Mouse (Mus musculus) common myeloid progenitor, adult 5-6 weeks (primary cell): ENCODE measurements around the gene Itgb1bp1. TPM values are rescaled to one million over a fixed set of nuclear protein-coding genes. Genes with fewer than 3 reads are reported as not detected.

Source experiments
- ATAC-seq: replicated peaks from 2 replicates; pipeline ENCODE4 v1.8.0; 2016; ENCODE audit warnings: low read depth, mild to moderate bottlenecking, moderate TSS enrichment, inconsistent platforms; ENCODE audit not compliant: poor library complexity, severe bottlenecking
- total RNA-seq: library from RNA; stranded (forward); fragments of 200-1000, 187-1606 nt; gene quantifications from 2 replicates; pipeline ENCODE4 v1.2.3, GENCODE M21; 2017

The Itgb1bp1 gene
- total RNA-seq, 1 experiment from 2014 or later, result 14.8 TPM

DNA sequence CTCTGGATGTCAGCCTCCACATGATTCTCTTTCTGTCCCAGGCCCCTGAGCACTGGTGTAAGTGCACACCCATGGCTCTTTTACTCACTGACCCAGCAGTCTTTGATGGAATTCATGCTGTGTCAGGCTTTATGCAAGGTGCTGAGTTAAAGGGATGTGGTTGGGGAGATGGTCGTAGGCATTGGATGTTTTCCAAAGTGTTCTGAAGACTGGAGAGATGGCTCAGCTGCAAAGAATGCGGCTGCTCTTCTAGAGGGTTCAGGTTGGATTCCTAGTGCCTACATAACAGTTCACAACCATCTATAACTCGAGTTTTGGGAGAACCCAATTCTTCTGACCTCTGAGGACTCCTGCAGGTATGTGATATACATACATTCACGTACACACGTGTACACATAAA, 78.7 kb downstream of the Itgb1bp1 start:
- ATAC-seq, result no peak

DNA sequence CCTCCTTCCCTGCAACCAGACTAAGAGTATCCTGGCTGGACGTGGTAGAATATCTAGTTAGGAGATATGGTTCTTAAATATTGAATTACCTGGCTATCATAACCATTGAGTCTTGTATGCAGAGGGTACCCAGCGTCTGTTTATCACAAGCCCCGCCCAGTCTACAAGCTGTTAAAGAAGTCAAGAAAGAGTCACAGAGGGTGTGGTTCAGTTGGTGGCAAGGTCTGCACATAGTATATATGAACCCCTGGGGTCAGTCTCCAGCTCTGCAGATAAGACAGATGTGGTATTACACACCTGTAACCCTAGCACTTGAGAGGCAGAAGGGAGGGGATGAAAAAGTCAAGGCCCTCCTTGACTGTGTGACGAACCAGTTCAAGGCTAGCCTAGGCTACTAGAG, 80.3 kb downstream of the Itgb1bp1 start:
- ATAC-seq, result no peak

GRCm38 (mm10) chr12:21204701-21205312, 81.3 kb downstream of the Itgb1bp1 start:
- ATAC-seq, result peak; percentile 11; the same call in 1 of the 2 replicates

DNA sequence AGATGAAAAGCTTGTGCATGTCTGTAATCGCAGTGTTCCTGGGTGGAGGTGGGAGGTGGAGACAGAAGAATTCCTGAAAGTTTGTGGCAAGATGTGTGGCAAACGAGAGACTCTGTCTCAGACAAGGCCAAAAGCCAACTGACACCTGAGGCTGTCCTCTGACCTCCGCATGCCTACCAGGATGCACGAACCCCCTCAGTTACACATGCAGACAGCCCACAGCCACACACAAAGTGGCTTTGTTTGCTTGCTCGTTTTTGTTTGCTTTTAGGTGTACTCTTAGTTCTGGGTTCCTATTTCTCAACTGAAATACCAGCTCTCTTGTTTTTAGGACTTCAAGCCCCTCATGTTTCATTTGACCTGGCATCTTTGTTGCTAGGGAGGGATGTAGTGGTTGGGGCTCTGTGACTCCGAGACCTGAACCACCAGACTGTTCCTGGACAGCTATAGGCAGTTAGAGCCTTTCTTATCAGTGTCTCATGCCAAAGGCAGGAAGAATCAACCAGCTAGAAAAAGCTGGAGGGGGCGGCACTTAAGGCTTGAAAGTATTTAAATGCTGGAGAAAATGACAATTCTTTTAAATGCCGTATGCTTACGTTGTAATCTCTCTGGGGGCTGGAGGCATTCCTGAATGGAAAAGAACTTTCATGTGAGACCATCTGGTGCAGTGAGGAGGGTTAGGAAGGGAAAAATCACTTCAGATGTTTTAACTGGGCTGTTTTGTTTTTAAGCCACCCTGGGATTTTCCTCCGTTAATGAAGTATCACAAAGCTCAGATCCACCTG, 84.4 kb downstream of the Itgb1bp1 start:
- 0 out of 2 replicates have a peak, but pooled peaks have one; percentile 20 for ATAC-seq

DNA sequence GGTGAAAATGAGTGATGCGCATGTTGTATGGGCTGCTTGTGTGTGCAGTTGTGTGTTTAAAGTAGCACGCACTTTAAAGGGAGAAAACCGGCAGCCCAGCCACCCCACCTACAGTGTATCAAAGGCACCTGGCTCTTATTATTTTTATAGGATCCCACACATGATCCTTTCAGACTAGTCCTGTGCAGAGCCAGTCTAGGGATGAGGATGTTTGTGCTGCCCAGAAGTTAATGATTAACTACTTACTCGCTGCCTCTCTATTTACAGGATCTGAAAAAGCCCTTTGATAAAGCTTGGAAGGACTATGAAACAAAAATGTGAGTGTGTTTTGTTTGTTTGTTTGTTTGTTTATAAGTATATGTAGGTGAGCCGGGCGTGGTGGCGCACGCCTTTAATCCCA, 85.5 kb downstream of the Itgb1bp1 start:
- ATAC-seq, result no peak

- ATAC-seq, result no peak
Measured at GRCm38 (mm10) chr12:21196420-21196819, 89.7 kb downstream of the Itgb1bp1 start.

DNA sequence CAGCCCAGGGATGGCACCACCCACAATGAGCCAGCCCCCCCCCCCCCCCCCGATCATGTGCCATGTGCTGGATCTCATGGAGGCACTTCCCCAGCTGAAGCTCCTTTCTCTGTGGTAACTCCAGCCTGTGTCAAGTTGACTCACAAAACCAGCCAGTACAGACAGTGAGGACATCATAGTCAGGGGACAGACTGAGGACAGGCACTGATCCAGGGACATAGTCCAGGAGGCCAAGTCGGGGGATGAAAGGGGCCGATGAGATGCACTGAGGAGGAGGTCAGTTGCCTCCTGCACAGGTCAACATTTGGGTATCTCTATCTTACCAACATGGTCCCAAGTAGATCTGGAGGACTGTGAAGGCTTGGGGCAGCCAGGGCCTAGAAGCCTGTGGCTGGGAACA, 90.6 kb downstream of the Itgb1bp1 start:
- no peak for ATAC-seq

DNA sequence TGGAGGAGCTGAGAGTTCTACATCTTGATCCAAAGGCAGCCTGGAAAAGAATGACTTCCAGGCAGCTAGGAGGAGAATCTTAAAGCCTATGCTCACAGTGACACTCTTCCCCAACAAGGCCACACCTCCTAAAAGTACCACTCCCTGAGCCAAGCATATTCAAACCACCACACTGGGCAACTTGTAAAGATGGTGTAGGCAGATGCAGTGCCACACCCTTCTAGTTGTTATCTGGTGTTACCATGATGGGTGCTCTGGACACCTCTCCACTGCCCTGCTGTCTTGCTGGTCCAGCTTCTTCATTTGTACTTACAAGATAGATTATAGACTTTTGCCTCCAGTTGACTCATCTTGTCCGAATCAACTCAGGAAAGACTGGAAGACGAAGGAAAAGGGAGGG, 94.5 kb downstream of the Itgb1bp1 start:
- no peak for ATAC-seq

Other genes with a start within 250 kb of the Itgb1bp1 start
- gene Cpsf3, start 893 bp downstream of the Itgb1bp1 start, total RNA-seq, result 78.3 and 91.3 TPM in 2 replicates
- 24.1 and 30.9 TPM in 2 replicates for gene Iah1, start 30.1 kb upstream of the Itgb1bp1 start, total RNA-seq
- 55.2 and 61.6 TPM in 2 replicates for gene Adam17, start 87.3 kb upstream of the Itgb1bp1 start, total RNA-seq
- gene Ywhaq, start 131.4 kb upstream of the Itgb1bp1 start, total RNA-seq, result 232 and 249 TPM in 2 replicates